Mouse (Mus musculus): ENCODE measurements at regions not wholly inside any gene's neighbourhood (a gene's known extent, or its start where the extent isn't known, plus 50 kb on each side); places are given as distances from the start of the nearest gene placed in this dataset.

DNA sequence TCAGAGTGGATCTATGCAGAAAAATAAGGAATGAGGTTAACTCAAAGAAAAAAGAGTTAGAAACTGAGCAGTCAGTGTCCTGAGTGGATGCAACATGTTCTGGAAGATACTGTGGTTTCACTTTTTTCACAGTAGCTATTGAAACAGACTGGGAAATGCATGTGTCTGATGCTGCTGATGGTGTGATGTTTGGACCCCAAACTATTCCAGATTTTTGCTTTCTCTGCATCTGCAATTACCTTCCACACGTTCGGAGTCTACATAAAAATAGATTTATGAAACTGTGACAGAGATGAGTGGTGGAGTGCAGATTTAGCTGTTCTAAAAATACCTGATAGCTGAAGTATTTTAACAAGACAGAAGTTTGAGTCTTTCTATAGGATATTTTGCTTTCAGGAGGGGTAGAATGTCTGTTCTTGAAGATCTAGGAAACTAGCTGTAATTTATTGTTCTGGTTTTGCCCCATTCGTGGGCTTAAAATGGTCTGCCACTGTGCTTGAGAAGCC is 545.3 kb downstream of the Stim2 start:
- no peak for DNase-seq (ENCODE audit: low spot score in 2 of 2)

DNA sequence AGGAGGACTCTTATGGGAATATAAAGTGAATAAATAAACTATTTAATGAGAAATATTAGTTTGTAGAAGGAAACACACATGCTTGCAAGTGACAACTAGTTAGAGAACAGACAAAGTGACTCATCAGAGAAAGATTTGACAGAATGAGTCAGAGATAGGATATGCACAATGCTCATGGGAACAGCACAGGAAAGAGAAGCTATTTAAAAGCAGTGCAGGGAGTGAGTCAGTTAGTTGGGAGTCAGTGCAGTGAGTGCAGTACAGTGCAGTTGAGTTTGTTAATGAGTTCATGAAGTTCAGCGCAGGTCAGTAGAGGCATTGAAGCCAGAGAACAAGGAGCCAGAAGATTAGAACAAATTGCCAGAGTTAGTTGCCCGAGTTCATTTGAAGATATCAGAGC is 580.2 kb downstream of the Stim2 start:
- DNase-seq (ENCODE audit: low spot score in 2 of 2): no peak

DNA sequence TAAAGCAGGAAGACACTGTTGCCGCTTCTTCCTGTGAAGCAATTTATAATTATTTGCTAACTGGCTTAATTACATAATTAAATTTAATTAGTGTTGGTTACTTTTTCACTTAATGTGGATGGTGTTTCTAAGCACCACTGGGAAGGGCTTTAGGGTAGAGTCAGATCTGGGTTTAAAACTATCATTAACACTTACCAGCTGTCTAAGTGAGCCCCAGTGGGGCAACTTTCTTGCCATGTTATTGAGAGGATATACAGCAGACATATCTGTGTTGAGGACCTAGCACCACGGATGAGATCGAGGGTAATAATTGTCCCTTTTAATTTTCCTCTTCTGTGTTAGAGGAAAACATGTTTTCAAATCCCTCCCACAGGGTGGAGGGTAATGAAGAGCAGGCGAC is 581.2 kb downstream of the Stim2 start:
- no peak for DNase-seq (ENCODE audit: low spot score in 2 of 2)

DNA sequence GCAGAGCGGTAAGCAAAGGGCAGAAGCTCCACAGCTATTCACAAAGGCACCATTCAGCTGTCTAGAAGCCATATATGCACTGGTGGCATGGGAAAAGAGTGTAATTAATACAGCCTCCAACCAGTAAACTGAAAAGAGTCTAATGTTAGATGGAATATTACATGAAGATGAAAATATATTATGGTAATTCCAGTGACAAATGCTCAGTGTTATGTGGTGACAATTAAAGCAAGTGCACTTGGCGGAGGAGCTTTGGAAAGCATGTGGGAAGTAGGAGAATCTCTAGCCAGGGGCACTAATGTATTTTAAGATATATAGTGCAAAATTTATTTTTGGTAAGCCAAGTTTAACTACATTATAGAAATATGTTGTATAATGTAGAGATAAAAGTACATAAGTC is 583.9 kb downstream of the Stim2 start:
- no peak for DNase-seq (ENCODE audit: low spot score in 2 of 2)

DNA sequence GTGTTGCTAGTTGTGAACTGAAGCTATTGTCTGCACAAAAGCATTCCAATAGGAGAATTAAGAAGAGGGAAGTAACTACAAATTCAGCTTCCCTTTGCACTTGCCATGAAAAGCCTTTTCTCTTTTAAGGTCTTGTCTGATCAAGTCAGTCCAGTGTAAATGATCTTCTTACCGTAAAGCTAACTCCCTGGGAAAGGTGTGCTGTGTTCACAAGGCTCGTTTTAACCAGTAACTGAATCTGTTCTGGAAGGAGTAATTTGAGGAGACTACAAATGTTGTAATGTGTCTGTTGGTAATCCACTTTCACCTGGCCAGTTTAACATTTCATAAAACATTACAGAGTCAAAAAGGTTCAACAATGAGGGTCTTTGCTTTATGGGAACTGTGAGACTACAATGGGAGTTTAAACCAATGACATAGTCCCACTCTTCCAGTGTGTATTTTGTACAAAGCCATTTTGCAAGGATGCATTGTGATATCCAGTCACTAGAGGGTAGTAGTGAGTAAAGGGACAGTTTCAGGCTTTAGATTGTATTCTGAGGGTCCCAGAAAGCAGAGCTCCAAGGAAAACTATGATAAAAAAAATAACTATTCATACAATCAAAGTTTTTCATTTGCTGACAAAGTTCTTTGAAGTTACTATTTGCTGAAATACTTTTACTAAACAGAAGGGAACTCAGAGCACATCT is 590.2 kb downstream of the Stim2 start:
- no peak for DNase-seq (ENCODE audit: low spot score in 2 of 2)

DNA sequence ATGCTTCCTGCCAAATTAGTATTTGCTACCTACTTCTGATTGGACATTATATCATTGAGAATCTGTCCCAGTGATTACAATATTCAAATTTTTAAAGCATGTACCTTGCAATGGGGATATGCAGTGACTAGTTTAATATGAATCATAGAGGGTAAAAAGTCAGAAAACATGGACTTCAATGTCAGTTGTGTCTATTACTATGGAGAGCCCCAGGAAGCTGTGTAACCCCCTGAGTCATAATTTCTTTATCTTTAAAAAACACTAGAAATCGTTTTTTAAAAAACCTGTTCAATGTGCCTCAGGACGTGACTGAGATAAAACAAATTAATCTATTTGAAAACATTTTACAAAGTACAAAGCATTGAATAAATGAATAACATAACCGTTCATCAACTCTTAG is 612.7 kb downstream of the Stim2 start:
- no peak for DNase-seq (ENCODE audit: low spot score in 2 of 2)

DNA sequence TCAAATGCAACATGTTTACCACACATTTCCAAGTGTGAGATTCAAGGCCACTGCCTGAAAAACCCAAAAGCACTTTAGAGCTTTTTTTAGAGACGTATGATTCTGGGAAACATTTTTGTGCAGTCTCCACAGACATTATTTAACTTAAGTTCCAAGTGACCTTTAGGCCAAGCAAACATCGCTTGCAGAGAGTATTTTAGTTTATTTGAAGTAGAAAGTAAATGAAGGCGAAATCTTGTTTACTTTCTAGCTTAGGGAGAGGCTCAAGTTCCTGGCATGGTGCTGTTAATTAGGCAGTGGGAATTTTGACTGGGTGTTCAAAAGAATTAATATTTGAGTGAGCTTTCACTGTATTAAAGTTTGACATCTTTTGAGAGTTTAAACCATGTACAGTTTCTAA is 624.4 kb downstream of the Stim2 start:
- DNase-seq (ENCODE audit: low spot score in 2 of 2): no peak

DNA sequence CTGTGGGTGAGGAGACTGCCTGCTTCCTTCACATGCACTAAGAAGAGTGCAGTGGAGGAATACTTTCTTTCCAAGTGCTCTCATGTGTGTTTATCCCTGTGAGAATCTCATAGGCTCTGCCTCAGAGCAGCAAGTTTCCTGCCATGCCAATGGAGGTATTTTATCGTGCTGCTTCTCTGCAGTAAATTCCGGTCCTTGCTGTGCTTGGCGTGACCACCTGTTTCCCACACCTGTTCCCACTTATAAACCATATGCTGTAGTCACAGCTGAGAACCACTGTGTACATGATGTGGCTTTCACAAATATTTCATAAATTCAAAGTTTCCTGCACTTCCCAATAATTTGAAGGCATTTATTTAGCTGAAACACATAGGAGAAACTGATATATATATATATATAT is 634.0 kb downstream of the Stim2 start:
- peak in 1 of 2 experiments; percentile 5 for DNase-seq (ENCODE audit: low spot score in 2 of 2)
